Mouse (Mus musculus) monocyte, adult 5-6 weeks (primary cell): ENCODE data around the gene Irf3. TPM values are rescaled to one million over a fixed set of nuclear protein-coding genes. Genes with fewer than 3 reads are reported as not detected.
A peak's percentile ranks its signal among the peaks of the same experiment; 100 is the strongest.
"Not testable (repeated sequence)": the region's sequence is repeated elsewhere in the genome, so short reads cannot be mapped to it uniquely, and the experiment has no call there.

Source experiments
- ATAC-seq: fragments of 153-309, 156-312 bp; replicated peaks from 2 replicates; pipeline ENCODE4 v1.8.0; 2017; ENCODE audit warnings: mild to moderate bottlenecking; ENCODE audit not compliant: low TSS enrichment, insufficient number of reproducible peaks, severe bottlenecking, poor library complexity, low FRiP score
- total RNA-seq: library from RNA; stranded (forward); fragments of 200-1000, 200-491, 200-594 nt; gene quantifications from 3 replicates; pipeline ENCODE4 v1.2.3, GENCODE M21; 2017

Irf3 gene
- total RNA-seq, 1 experiment from 2014 or later = 83.1 TPM

GRCm38 (mm10) chr7:45002440-45002839 lies 5.0 kb downstream of the Irf3 start:
- no peak for ATAC-seq

- no peak for ATAC-seq
These were observed 7.1 kb downstream of the Irf3 start for GRCm38 (mm10) chr7:45004546-45004945.

DNA sequence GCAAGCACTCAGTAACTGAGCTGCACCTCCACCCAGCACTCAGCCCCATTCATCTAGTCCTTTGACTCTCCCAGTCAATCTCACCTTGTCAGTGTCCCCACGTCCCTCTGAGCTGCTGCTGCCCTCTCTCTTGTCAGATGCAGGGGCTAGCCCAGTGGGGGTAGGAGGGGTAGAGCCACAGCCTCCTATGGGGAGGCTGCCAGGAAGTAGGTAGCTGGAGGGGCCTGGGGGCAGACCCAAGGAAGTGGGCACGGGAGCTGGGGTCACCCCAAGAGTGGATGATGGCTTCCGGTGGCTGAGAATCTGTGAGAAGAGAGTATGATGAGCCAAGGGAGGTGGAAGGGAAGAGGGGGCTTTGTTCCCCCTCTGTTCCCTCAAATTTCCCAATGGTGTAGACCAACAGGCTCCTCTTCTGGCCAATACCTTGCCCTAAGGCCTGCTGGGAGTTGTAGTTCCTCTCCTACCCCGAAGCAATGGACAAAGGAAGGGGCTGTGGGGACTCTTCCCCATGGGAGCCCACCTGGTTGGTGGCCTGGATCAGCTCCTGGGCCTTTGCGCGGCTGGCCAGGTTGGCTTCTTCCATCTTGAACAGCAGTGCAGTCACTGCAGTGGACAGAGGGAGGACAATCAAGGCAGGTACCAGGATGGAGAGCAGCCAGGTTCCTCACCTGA lies 8.0 kb downstream of the Irf3 start:
- no peak for ATAC-seq

- ATAC-seq = no peak
These were observed 9.1 kb downstream of the Irf3 start for GRCm38 (mm10) chr7:45006503-45006902.

DNA sequence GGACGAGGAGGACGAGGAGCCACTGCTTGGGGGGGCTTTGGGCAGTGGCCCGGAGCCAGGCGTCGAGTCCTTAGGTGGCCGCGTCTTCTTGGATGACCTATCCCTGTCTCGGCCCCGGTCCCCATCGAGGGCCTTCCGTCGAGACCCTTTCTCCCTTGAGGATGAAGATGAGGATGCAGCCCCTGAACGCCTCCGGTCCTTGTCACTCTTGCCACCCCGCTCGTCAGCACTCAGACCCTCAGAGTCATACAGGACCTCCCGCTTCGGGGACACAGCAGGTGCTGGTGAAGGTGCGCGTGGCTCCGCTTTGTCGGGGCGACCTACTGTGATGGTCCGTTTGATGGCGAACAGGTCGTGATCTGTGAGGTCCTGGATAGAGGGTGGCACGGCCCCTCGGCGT lies 9.7 kb downstream of the Irf3 start:
- no peak for ATAC-seq

- no peak for ATAC-seq
These were observed 10.4 kb downstream of the Irf3 start for GRCm38 (mm10) chr7:45007846-45008245.

- ATAC-seq = no peak
These were observed 11.0 kb downstream of the Irf3 start for GRCm38 (mm10) chr7:45008411-45008810.

GRCm38 (mm10) chr7:45012011-45012410 lies 14.6 kb downstream of the Irf3 start:
- no peak for ATAC-seq

GRCm38 (mm10) chr7:45012824-45013223 lies 15.4 kb downstream of the Irf3 start:
- no peak for ATAC-seq

- no peak for ATAC-seq
These were observed 16.1 kb downstream of the Irf3 start for GRCm38 (mm10) chr7:45013366-45014095.

DNA sequence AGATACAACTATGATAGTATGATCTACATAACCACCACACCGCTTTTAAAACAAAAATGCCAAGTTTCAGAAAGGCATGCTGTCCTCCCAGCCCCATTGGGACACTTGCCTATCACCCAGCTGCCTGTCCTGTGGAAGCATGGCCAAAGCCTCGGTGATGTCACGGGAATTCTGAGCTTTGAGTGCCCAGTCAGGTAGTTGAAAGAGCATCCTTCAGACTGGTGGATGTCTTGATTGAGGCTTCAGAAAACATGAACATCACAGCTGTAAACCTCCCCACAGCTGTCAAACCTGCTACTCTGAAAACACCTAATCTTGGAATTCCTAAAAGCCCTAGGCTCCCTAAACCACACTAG lies 16.6 kb downstream of the Irf3 start:
- no peak for ATAC-seq

DNA sequence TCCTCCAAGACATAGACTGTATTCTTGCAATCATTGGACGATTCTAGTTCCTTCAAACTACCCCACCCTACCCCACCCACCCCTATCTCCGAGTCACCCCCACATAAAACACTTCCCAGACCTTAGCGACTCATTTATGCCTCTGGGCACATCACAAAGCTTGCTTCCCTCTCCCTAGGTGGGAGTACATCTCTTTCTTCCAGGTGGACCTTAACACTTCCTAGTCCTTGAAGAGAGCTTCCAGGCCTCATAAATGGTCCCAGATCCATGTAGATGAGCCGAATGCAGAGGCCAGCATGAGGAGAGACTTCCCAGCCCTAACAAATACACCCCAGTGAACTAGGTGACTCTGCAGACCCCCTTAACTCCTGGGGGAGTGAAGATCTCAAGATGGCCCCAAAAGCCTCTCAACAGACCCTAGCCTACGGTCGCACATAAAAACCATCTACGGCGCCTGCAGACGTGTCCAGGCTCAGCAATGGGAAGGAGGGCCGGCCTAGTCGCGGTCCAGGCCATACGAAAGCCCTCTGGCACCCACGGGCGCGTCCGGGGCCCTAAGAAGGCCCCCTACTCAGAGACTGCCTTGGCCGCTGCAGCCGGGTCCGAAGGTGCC lies 18.0 kb downstream of the Irf3 start:
- ATAC-seq = no peak

GRCm38 (mm10) chr7:45015957-45016612 lies 18.6 kb downstream of the Irf3 start, which contains the start of gene Scaf1:
Gene Scaf1, minus strand, starts transcription at chr7:45016363.
- peak; percentile 76 for ATAC-seq

DNA sequence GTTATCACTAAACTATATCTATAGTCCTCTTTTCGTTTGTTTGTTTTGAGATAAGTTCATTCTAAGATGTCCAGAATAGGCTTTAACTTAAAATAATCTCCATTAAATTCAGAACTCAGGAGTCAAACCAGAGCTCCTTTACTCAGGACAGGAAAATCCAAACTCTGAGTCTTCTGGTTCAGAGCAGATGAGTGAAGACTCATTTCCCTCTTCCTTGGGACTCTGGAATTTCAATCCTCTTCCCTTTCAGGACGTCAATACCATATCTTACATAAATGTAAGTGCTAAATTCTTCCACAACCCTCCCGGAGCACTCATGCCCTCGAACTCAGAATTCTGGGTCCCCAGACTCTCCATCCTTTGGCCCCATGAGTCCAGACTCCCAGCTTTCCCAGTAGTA lies 19.3 kb downstream of the Irf3 start:
- no peak for ATAC-seq

DNA sequence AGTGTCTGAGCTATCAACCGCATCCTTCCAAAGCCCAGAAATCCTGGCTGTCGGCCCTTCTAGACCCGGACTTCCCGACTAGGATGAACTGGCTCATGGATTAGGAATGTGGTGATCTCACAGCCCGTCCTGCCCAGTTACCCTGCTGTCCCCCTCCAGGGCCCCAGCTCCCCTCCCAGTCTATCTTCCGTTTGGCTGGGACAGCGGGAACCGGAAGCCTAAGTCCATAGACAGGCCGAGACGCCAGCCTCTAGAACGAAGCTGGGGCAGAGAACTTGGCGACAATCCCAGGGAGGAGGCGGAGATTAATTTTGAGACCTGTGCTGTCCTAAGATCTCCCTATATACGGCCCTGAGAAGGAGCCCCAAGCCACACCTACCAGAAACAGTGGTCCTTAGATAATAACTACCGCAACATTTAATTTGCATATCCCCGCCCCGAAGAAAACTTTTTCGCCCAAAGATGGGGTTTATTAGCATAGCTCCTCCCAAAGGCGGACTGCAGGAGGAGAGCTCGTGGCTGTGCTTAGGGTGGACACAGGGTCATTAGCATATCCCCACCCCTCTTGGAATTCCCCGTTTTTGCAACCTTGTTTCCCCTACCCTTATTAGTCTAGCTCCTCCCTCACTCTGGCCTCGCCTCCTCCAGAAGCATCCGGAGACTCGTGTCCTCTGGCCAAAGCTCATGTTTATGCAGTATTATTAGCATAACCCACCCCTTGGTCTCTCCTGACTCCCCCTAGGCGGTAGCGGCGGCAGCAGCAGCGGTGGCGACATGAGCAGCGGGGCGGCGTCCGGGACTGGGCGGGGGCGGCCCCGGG lies 20.0 kb downstream of the Irf3 start, which contains the start of gene Rras:
Gene Rras, plus strand, starts transcription at position 720 of the 820 bp plus-strand sequence.
- ATAC-seq = peak; percentile 72

DNA sequence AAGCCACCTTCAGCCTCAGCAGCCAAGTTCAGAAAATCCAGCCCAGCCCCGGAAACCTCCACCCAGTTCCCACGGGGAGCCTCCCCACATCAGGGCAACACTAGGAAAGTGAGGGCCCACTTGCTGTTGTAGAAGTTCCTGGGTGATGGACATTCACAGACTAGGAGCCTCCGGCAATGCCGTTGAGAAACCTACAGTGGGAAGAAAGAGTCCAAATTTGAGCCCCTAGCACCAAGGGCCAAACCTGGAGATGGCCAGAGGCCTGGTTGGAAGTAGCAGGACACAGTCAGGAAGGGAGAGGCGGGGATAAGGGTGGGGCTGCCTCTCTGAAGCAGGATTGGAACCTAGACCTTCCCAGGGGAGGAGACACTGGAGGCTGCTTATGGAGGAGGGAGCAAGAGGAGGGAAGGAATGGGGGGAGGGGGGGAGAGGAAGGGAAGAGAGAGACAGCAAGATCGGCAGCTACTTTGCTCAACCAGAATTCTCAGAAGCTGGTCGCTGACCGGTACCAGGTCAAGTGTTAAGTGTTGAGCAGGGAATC lies 21.7 kb downstream of the Irf3 start:
- no peak for ATAC-seq

GRCm38 (mm10) chr7:45020225-45020624 lies 22.8 kb downstream of the Irf3 start:
- ATAC-seq = no peak

DNA sequence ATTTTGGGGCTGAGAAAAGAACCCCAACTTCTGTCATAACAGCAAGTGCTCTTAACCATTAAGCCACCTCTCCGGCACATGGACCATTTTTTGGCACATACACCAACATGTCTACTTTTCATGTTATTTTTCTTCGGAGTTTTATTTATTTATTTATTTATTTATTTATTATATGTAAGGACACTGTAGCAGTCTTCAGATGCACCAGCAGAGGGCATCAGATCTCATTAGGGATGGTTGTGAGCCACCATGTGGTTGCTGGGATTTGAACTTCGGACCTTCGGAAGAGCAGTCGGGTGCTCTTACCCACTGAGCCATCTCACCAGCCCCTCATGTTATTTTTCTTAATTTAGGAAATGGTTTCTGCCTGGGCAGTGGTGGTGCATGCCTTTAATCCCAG lies 26.3 kb downstream of the Irf3 start:
- not testable (repeated sequence) for ATAC-seq
